In genomic region chr11:79030570-79031451, GRCm38 (mm10) we compare ENCODE assay signal across 7 mouse cellular contexts. TPM values are rescaled to one million over a fixed set of nuclear protein-coding genes. Genes with fewer than 3 reads are reported as not detected.
DNase-seq lines count a peak whose midpoint lies in the region; ATAC-seq lines count a peak whose summit lies in the region.

No protein-coding gene starts in this region.

- 55% methylated on average over 19 of the region's 19 CpGs for WGBS in midbrain, embryonic 10.5 days

- H3K27me3 ChIP-seq in midbrain, embryonic 10.5 days (ENCODE audit: low read depth, poor library complexity, severe bottlenecking): no peaks in the 10 kb centered on the region

- peak; percentile 83 to 90 for DNase-seq in cerebellum, postnatal 25 days
- peak; percentile 86 to 88 for DNase-seq in frontal cortex, postnatal 36 days (ENCODE audit: low spot score in 2 of 2)
- peak; percentile 83 for DNase-seq in induced T-regulatory cell, adult 2 months (ENCODE audit: low read depth)
- DNase-seq in left cerebral cortex, postnatal 10 days (ENCODE audit: extremely low spot score in 1 of 2, low spot score in 2 of 2): peak; percentile 79 to 85
- DNase-seq in midbrain, embryonic 10.5 days (ENCODE audit: low spot score): peak; percentile 74
- peak; percentile 73 for DNase-seq in skeletal muscle tissue, adult 2 months (ENCODE audit: low read depth, low spot score)

- intact Hi-C loops in left cerebral cortex, postnatal 10 days (cut with DNase I): loop anchor here (1.0 to 10.0 kb wide), 2 partner anchors 114 to 183 kb away; partner anchors contain the start of gene Ksr1

- ATAC-seq in activated CD4-positive, CD25-positive, alpha-beta regulatory T cell, adult 4 months: peak; percentile 28

- no peaks in the 10 kb centered on the region for H3K9me3 ChIP-seq in midbrain, embryonic 10.5 days (replicated peaks)

- peaks cover 6% of the 10 kb centered on the region; the same call in 1 of the 2 replicates for H3K4me1 ChIP-seq in midbrain, embryonic 10.5 days

- no peak overlapping the region for H3K27ac ChIP-seq in midbrain, embryonic 10.5 days (replicated peaks)

- no peak overlapping the region for H3K4me3 ChIP-seq in midbrain, embryonic 10.5 days

- H3K36me3 ChIP-seq in midbrain, embryonic 10.5 days: peaks cover 7% of the 10 kb centered on the region

RNA-seq across cellular contexts. Expression of gene Lgals9, which starts 46.1 kb away (rescaled TPM):
- polyA plus RNA-seq in activated CD4-positive, CD25-positive, alpha-beta regulatory T cell, adult 4 months (2017; shearing (Covaris generic)): 100 to 1,000 TPM; 309 to 317 TPM
- total RNA-seq in left cerebral cortex, postnatal 10 days (2021): 1 to 10 TPM; 7.3 to 8.3 TPM
- polyA plus RNA-seq in midbrain, embryonic 10.5 days (2016; fragmentation: Nextera tagmentation; extraction: Ambion mirVana): 2.6 and 4.9 TPM in 2 replicates

Comparison
In these comparisons a context has a peak if more than half of its experiments do, and no peak if none do; other contexts are left out.
1. RNA of gene Lgals9, which starts 46.1 kb away (polyA plus RNA-seq): 309 to 317 TPM in activated CD4-positive, CD25-positive, alpha-beta regulatory T cell, adult 4 months; 2.6 to 4.9 TPM in midbrain, embryonic 10.5 days; every median in the first group is over 10 times any median in the second.
2. Peak in every context shown above with its lines, with median percentiles within 50 percentile points of each other: DNase-seq.